8 mouse cellular contexts compared by ENCODE assay signal in genomic region chr12:12176331-12177263, GRCm38 (mm10).
A peak's percentile ranks its signal among the peaks of the same experiment; 100 is the strongest.
DNase-seq lines count a peak whose midpoint lies in the region; ATAC-seq lines count a peak whose summit lies in the region.

No protein-coding gene starts in this region.

- peak; percentile 57 for DNase-seq in WW6 (ENCODE audit: low read depth, low spot score)
- DNase-seq in cerebellum, postnatal 25 days, result peak; percentile 78 to 81
- peak; percentile 66 to 74 for DNase-seq in gastrocnemius, adult 8-10 months (ENCODE audit: low spot score in 2 of 2)
- peak; percentile 82 for DNase-seq in hindlimb bud, embryonic 11.5 days (ENCODE audit: extremely low spot score, low read depth, low spot score)
- DNase-seq in left cerebral cortex, postnatal 10 days (ENCODE audit: extremely low spot score in 1 of 2, low spot score in 2 of 2), result peak; percentile 84 to 85
- peak; percentile 89 to 90 for DNase-seq in right cerebral cortex, postnatal 10 days (ENCODE audit: low spot score in 2 of 2)
- peak; percentile 52 to 75 for DNase-seq in urinary bladder, postnatal 36 days (ENCODE audit: low spot score in 2 of 2)

- intact Hi-C loops in left cerebral cortex, postnatal 10 days (cut with DNase I), result loop anchor here (1.0 to 10.0 kb wide), 5 partner anchors 86 to 1038 kb away; partner anchors contain the start of genes Fam49a and Mycn

- ATAC-seq in megakaryocyte progenitor cell, adult 5-6 weeks (replicated peaks; ENCODE audit: poor library complexity), result peak; percentile 78

Comparison
In these comparisons a context has a peak if more than half of its experiments do, and no peak if none do; other contexts are left out.
1. Peak in every context shown above with its lines: DNase-seq and ATAC-seq.